Mouse (Mus musculus) lung, adult 2 months (tissue): ENCODE data around the gene Moxd1. TPM values are rescaled to one million over a fixed set of nuclear protein-coding genes. Genes with fewer than 3 reads are reported as not detected.

Source experiments
- DNase-seq: peaks from one replicate; pipeline ENCODE4 v3.0.0; 2022
- H3K4me1 ChIP-seq: fragments of 200-500 bp; 2 replicates; pipeline ENCODE4 v1.6.1; 2011; ENCODE audit warnings: low read length; ENCODE audit not compliant: control insufficient read depth, insufficient read depth
- H3K4me3 ChIP-seq: fragments of 200-500 bp; replicated peaks from 2 replicates; pipeline ENCODE3; 2011; ENCODE audit warnings: low read depth, mild to moderate bottlenecking, control low read depth, low read length; ENCODE audit errors: extremely low read depth
- CTCF ChIP-seq: fragments of 200-500 bp; IDR thresholded peaks from 2 replicates; pipeline ENCODE4 v1.5.1; 2011; ENCODE audit warnings: mild to moderate bottlenecking, low read length, control low read depth; ENCODE audit not compliant: insufficient read depth
- POLR2A ChIP-seq: fragments of 200-500 bp; IDR thresholded peaks from 2 replicates; pipeline ENCODE4 v1.6.1; 2011; ENCODE audit warnings: low read depth, mild to moderate bottlenecking, control low read depth, low read length, borderline replicate concordance; ENCODE audit errors: extremely low read depth
- whole genome bisulfite sequencing: fragments of 180-500 bp; shearing (Covaris S2); methylation state at CpG from one replicate; pipeline ENCODE4 v1.1.7; 2018; 5-methylcytosine and 5-hydroxymethylcytosine counted together
- polyA plus RNA-seq: library from polyadenylated mRNA; depleted of rRNA; stranded (reverse); fragments of >200 nt; gene quantifications from 2 replicates; pipeline ENCODE4 v1.2.3, GENCODE M21; 2012; rRNA removed

Gene Moxd1
- polyA plus RNA-seq, 1 experiment, result 1.9 TPM

DNA sequence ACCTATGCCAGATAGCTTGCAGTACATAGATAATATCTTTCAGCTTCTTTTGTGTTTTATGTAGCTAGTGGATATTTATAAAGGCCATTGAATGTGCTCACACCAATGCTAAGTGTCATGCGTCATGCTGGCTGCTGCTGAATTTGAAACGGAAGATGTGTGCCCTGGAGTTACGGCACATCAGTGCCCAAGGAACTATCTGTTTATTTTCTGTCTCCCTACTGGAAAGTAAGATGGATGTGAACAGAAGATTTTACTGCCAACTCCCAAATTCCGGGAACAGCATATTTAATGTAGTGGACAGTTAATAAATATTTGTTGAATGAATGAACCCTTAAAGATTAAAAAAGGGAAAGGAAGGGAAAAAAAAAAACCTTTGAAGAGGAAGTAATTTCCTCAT lies 119.8 kb downstream of the Moxd1 start:
- DNase-seq, result no peak
- Histone ChIP-seq H3K4me3 (no peak overlapping the region), H3K4me1 (no peaks in the 10 kb centered on the region)
- no peak for TF ChIP-seq POLR2A
- TF ChIP-seq CTCF, result no peak
- 27% methylated on average over 4 of the region's 4 CpGs for WGBS

Other genes starting within 250 kb of the Moxd1 start
- not detected in 2 replicates for gene Taar6, start 237.9 kb upstream of the Moxd1 start, polyA plus RNA-seq
- not detected in 2 replicates for gene Taar7a, start 230.0 kb upstream of the Moxd1 start, polyA plus RNA-seq
- gene Taar7b, start 223.6 kb upstream of the Moxd1 start, polyA plus RNA-seq, result not detected in 2 replicates
- gene Taar7d, start 196.3 kb upstream of the Moxd1 start, polyA plus RNA-seq, result not detected in 2 replicates
- not detected in 2 replicates for gene Taar7e, start 185.9 kb upstream of the Moxd1 start, polyA plus RNA-seq
- not detected in 2 replicates for gene Taar7f, start 174.0 kb upstream of the Moxd1 start, polyA plus RNA-seq
- gene Taar8a, start 147.0 kb upstream of the Moxd1 start, polyA plus RNA-seq, result not detected in 2 replicates
- not detected in 2 replicates for gene Taar8b, start 131.2 kb upstream of the Moxd1 start, polyA plus RNA-seq
- gene Taar8c, start 121.6 kb upstream of the Moxd1 start, polyA plus RNA-seq, result not detected in 2 replicates
- not detected in 2 replicates for gene Taar9, start 114.0 kb upstream of the Moxd1 start, polyA plus RNA-seq
- gene Stx7, start 74.2 kb upstream of the Moxd1 start, polyA plus RNA-seq, result 91.9 and 97.8 TPM in 2 replicates